29 mouse cellular contexts compared by ENCODE assay signal in genomic region chr17:5267747-5268146, GRCm38 (mm10).
DNase-seq lines count a peak whose midpoint lies in the region; ATAC-seq and TF ChIP-seq lines count a peak whose summit lies in the region.
"Had no signal": no experiment of that assay in that cellular context is flagged by ENCODE, and none has a peak within 500 bp of the region (broad histone marks: within the 10 kb centered on the region; RNA-seq: fewer than 3 reads in every experiment).

No protein-coding gene starts in this region.

- H3K36me3 ChIP-seq in forebrain, embryonic 14.5 days (ENCODE audit: control insufficient read depth, insufficient read depth, low read length) = peaks cover 10% of the 10 kb centered on the region; the same call in 1 of the 2 replicates
- H3K36me3 ChIP-seq in forebrain, postnatal 0 days (ENCODE audit: insufficient read depth) = peaks cover 12% of the 10 kb centered on the region
- H3K36me3 ChIP-seq in hindbrain, embryonic 13.5 days = peaks cover 12% of the 10 kb centered on the region; the same call in 1 of the 2 replicates
- H3K36me3 ChIP-seq in hindbrain, embryonic 10.5 days = peaks cover 50% of the 10 kb centered on the region
- H3K36me3 ChIP-seq in midbrain, embryonic 14.5 days (ENCODE audit: control insufficient read depth, insufficient read depth, low read length) = peaks cover 15% of the 10 kb centered on the region; the same call in 1 of the 2 replicates
- no peaks in the 10 kb centered on the region; the same call in 1 of the 2 replicates for H3K36me3 ChIP-seq in midbrain, embryonic 16.5 days (ENCODE audit: control insufficient read depth, insufficient read depth, low read length)

- H3K4me2 ChIP-seq in forebrain, embryonic 14.5 days (ENCODE audit: low read length) = no peak overlapping the region
- no peak overlapping the region for H3K4me2 ChIP-seq in forebrain, postnatal 0 days (ENCODE audit: low read depth)
- H3K4me2 ChIP-seq in hindbrain, embryonic 13.5 days = no peak overlapping the region
- no peak overlapping the region for H3K4me2 ChIP-seq in midbrain, embryonic 14.5 days (ENCODE audit: low read length)
- H3K4me2 ChIP-seq in midbrain, embryonic 16.5 days (ENCODE audit: low read length) = no peak overlapping the region
- H3K4me2 ChIP-seq: embryonic facial prominence, embryonic 12.5 days; embryonic facial prominence, embryonic 15.5 days; heart, embryonic 13.5 days; hindbrain, embryonic 12.5 days; intestine, embryonic 15.5 days had no signal

- H3K4me3 ChIP-seq in forebrain, embryonic 14.5 days (ENCODE audit: low read depth, low read length) = no peak overlapping the region
- no peak overlapping the region for H3K4me3 ChIP-seq in forebrain, postnatal 0 days (ENCODE audit: low read depth, low read length)
- no peak overlapping the region for H3K4me3 ChIP-seq in hindbrain, embryonic 13.5 days
- H3K4me3 ChIP-seq in hindbrain, embryonic 10.5 days = no peak overlapping the region
- H3K4me3 ChIP-seq in midbrain, embryonic 14.5 days (replicated peaks; ENCODE audit: low read depth, low read length) = no peak overlapping the region
- H3K4me3 ChIP-seq in midbrain, embryonic 16.5 days (ENCODE audit: low read depth, low read length) = no peak overlapping the region
- H3K4me3 ChIP-seq: embryonic facial prominence, embryonic 12.5 days; embryonic facial prominence, embryonic 15.5 days; heart, adult 2 months; heart, embryonic 10.5 days; heart, embryonic 13.5 days; hindbrain, embryonic 12.5 days; intestine, embryonic 15.5 days had no signal

- no peaks in the 10 kb centered on the region for H3K9me3 ChIP-seq in forebrain, embryonic 14.5 days (replicated peaks; ENCODE audit: control insufficient read depth, low read length)
- no peaks in the 10 kb centered on the region for H3K9me3 ChIP-seq in forebrain, postnatal 0 days (ENCODE audit: low read length)
- H3K9me3 ChIP-seq in hindbrain, embryonic 13.5 days = no peaks in the 10 kb centered on the region
- no peaks in the 10 kb centered on the region for H3K9me3 ChIP-seq in hindbrain, embryonic 10.5 days
- no peaks in the 10 kb centered on the region for H3K9me3 ChIP-seq in midbrain, embryonic 14.5 days (ENCODE audit: control insufficient read depth, low read length)
- H3K9me3 ChIP-seq in midbrain, embryonic 16.5 days (replicated peaks; ENCODE audit: control insufficient read depth, low read length, poor library complexity, severe bottlenecking) = no peaks in the 10 kb centered on the region
- H3K9me3 ChIP-seq: embryonic facial prominence, embryonic 12.5 days; embryonic facial prominence, embryonic 15.5 days; G1E; heart, embryonic 10.5 days; heart, embryonic 13.5 days; hindbrain, embryonic 12.5 days; intestine, embryonic 15.5 days had no signal

- DNase-seq in forebrain, embryonic 14.5 days (ENCODE audit: low spot score) = peak; percentile 34
- no peak for DNase-seq in forebrain, postnatal 0 days
- no peak for DNase-seq in hindbrain, embryonic 10.5 days (ENCODE audit: low spot score)
- DNase-seq in midbrain, embryonic 14.5 days = peak; percentile 37
- DNase-seq in testis, postnatal 14 days (ENCODE audit: low spot score) = no peak
- DNase-seq: adrenal gland, postnatal 10 days; adrenal gland, postnatal 36 days; B cell, adult 2 months; cerebellum, adult 11 months; cerebellum, adult 2 months; cerebellum, adult 9-11 months; cerebellum, postnatal 25 days; gastrocnemius, postnatal 10 days; gastrocnemius, postnatal 36 days; heart, adult 2 months; heart, postnatal 14 days; heart, postnatal 4 days had no signal

- H3K4me1 ChIP-seq in forebrain, embryonic 14.5 days (ENCODE audit: control insufficient read depth, insufficient read depth, low read length) = peaks cover 15% of the 10 kb centered on the region
- peaks cover 2% of the 10 kb centered on the region for H3K4me1 ChIP-seq in forebrain, postnatal 0 days (ENCODE audit: insufficient read depth)
- peaks cover 59% of the 10 kb centered on the region for H3K4me1 ChIP-seq in hindbrain, embryonic 13.5 days (replicated peaks)
- peaks cover 14% of the 10 kb centered on the region; the same call in 1 of the 2 replicates for H3K4me1 ChIP-seq in hindbrain, embryonic 10.5 days (replicated peaks)
- peaks cover 15% of the 10 kb centered on the region; the same call in 1 of the 2 replicates for H3K4me1 ChIP-seq in midbrain, embryonic 14.5 days (ENCODE audit: control insufficient read depth, insufficient read depth, low read length)
- H3K4me1 ChIP-seq in midbrain, embryonic 16.5 days (ENCODE audit: control insufficient read depth, insufficient read depth, low read length) = peaks cover 17% of the 10 kb centered on the region; the same call in 1 of the 2 replicates
- H3K4me1 ChIP-seq: embryonic facial prominence, embryonic 12.5 days; heart, embryonic 10.5 days; heart, embryonic 13.5 days; intestine, embryonic 15.5 days had no signal

- H3K27me3 ChIP-seq in forebrain, embryonic 14.5 days (replicated peaks; ENCODE audit: control insufficient read depth, insufficient read depth, low read length) = no peaks in the 10 kb centered on the region
- H3K27me3 ChIP-seq in forebrain, postnatal 0 days (ENCODE audit: insufficient read depth, low read length) = no peaks in the 10 kb centered on the region
- H3K27me3 ChIP-seq in hindbrain, embryonic 13.5 days = no peaks in the 10 kb centered on the region
- no peaks in the 10 kb centered on the region for H3K27me3 ChIP-seq in hindbrain, embryonic 10.5 days (ENCODE audit: insufficient read depth, poor library complexity, severe bottlenecking)
- no peaks in the 10 kb centered on the region for H3K27me3 ChIP-seq in midbrain, embryonic 14.5 days (ENCODE audit: control insufficient read depth, insufficient read depth, low read length)
- no peaks in the 10 kb centered on the region for H3K27me3 ChIP-seq in midbrain, embryonic 16.5 days (ENCODE audit: control insufficient read depth, insufficient read depth, low read depth, low read length)
- H3K27me3 ChIP-seq: CH12.LX; embryonic facial prominence, embryonic 12.5 days; embryonic facial prominence, embryonic 15.5 days; heart, embryonic 13.5 days; hindbrain, embryonic 12.5 days; intestine, embryonic 15.5 days; Patski had no signal

- no peak overlapping the region for H3K27ac ChIP-seq in forebrain, embryonic 14.5 days (ENCODE audit: low read depth, low read length)
- no peak overlapping the region for H3K27ac ChIP-seq in forebrain, postnatal 0 days (ENCODE audit: low read depth, low read length)
- peak overlapping the region; percentile 48; the same call in 1 of the 2 replicates for H3K27ac ChIP-seq in hindbrain, embryonic 13.5 days
- H3K27ac ChIP-seq in hindbrain, embryonic 10.5 days = no peak overlapping the region
- H3K27ac ChIP-seq in midbrain, embryonic 14.5 days (replicated peaks; ENCODE audit: low read depth, low read length) = no peak overlapping the region
- H3K27ac ChIP-seq in midbrain, embryonic 16.5 days (ENCODE audit: low read length) = no peak overlapping the region
- H3K27ac ChIP-seq: embryonic facial prominence, embryonic 12.5 days; embryonic facial prominence, embryonic 15.5 days; heart, adult 2 months; heart, embryonic 10.5 days; heart, embryonic 13.5 days; hindbrain, embryonic 12.5 days; intestine, embryonic 15.5 days had no signal

- no peak for ATAC-seq in forebrain, embryonic 14.5 days
- ATAC-seq in forebrain, postnatal 0 days = no peak
- no peak for ATAC-seq in hindbrain, embryonic 13.5 days (ENCODE audit: low FRiP score)
- no peak for ATAC-seq in midbrain, embryonic 14.5 days (ENCODE audit: low FRiP score, low TSS enrichment)
- ATAC-seq in midbrain, embryonic 16.5 days = no peak
- ATAC-seq: hindbrain, embryonic 16.5 days; intestine, embryonic 15.5 days; Patski had no signal

- TF ChIP-seq CTCF in forebrain, postnatal 0 days (IDR thresholded peaks at IDR 0.05; ENCODE audit: low read depth) = no peak

- H3K9ac ChIP-seq in forebrain, embryonic 14.5 days (ENCODE audit: low read length) = no peak overlapping the region
- H3K9ac ChIP-seq in forebrain, postnatal 0 days = no peak overlapping the region
- no peak overlapping the region for H3K9ac ChIP-seq in hindbrain, embryonic 13.5 days
- H3K9ac ChIP-seq in midbrain, embryonic 14.5 days (replicated peaks; ENCODE audit: low read length) = no peak overlapping the region
- H3K9ac ChIP-seq in midbrain, embryonic 16.5 days (ENCODE audit: low read depth, low read length) = no peak overlapping the region
- H3K9ac ChIP-seq: embryonic facial prominence, embryonic 12.5 days; embryonic facial prominence, embryonic 15.5 days; heart, embryonic 13.5 days; hindbrain, embryonic 12.5 days; intestine, embryonic 15.5 days had no signal

- 17% methylated on average over 6 of the region's 6 CpGs for WGBS in forebrain, embryonic 14.5 days
- WGBS in forebrain, postnatal 0 days = 39% methylated on average over 6 of the region's 6 CpGs
- 56% methylated on average over 6 of the region's 6 CpGs for WGBS in hindbrain, embryonic 13.5 days
- 95% methylated on average over 6 of the region's 6 CpGs for WGBS in hindbrain, embryonic 10.5 days
- WGBS in midbrain, embryonic 14.5 days = 48% methylated on average over 6 of the region's 6 CpGs
- WGBS in midbrain, embryonic 16.5 days = 48% methylated on average over 6 of the region's 6 CpGs

Comparison
In these comparisons a context has a peak if more than half of its experiments do, and no peak if none do; other contexts are left out.
1. DNase-seq: peak in forebrain, embryonic 14.5 days (single experiment) and midbrain, embryonic 14.5 days (single experiment); none in forebrain, postnatal 0 days (single experiment), hindbrain, embryonic 10.5 days (single experiment) and testis, postnatal 14 days (single experiment).